Mouse (Mus musculus): Measurements from ENCODE around the gene Hoxa2. TPM values are rescaled to one million over a fixed set of nuclear protein-coding genes. Genes with fewer than 3 reads are reported as not detected.

Hoxa2 gene
- total RNA-seq (2014; rRNA removed) (1.6 and 3.0 TPM in 2 replicates), polyA plus RNA-seq (2015; fragmentation: Nextera tagmentation; extraction: Ambion mirVana) (not detected in 2 replicates)

DNA sequence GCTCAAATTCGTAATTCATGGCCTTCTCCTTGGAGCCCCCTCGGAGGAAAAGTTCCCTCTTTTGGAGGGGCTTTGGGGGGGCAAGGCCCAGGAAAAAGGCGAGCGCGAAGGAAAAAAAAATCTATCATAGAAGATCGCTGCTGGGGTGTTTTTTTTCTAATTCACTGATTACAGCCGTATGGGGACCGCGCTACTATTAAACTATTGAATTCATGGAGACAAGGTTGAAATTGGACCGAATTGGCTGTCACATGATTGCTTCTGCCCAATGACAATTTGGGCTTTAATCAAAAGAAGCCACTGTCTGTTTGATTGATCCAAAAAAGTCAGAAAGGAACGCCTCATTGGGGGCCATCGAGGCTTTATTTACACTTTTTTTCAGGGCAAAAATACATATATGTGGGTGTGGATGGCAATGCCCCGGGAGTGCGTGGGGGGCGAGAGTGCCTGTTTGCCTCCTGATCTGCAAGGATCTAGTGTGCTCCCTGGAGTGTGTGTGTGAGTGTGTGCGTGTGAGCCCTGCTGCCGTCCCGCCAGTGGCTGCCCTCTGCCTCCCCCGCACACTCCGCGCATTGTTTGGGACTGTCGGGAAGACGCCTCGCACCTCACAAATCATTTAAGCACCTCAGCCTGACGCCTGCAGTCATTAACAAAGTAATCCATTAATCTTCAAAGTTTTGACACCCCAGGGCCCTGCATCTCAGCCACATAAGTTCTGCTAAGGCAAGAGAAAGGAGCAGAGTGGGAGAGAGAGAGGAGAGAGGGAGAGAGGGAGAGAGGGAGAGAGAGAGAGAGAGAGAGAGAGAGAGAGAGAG, at the start of gene Hoxa2:
Gene Hoxa2 (minus strand): TSS at position 206 of the 815 bp plus-strand sequence.
- no peak for TF ChIP-seq CTCF (IDR thresholded peaks at IDR 0.05)
- Histone ChIP-seq H3K9me3 (ENCODE audit: low read length) (no peaks in the 10 kb centered on the region), H3K9ac (replicated peaks; ENCODE audit: low read length, poor library complexity, severe bottlenecking) (no peak within 1 kb of the TSS), H3K27me3 (ENCODE audit: insufficient read depth, low read length) (peaks cover 73% of the 10 kb centered on the region), H3K27ac (ENCODE audit: low read depth, low read length) (no peak within 1 kb of the TSS), H3K4me3 (ENCODE audit: low read depth, low read length) (peak within 1 kb of the TSS; percentile 13; the same call in 1 of the 2 replicates), H3K4me2 (ENCODE audit: low read depth, low read length, poor library complexity, severe bottlenecking) (no peak within 1 kb of the TSS), H3K36me3 (ENCODE audit: insufficient read depth, low read length) (no peaks in the 10 kb centered on the region), H3K4me1 (ENCODE audit: insufficient read depth, low read length) (no peaks in the 10 kb centered on the region)
- DNase-seq (ENCODE audit: low spot score) (peak; percentile 85), ATAC-seq (ENCODE audit: low FRiP score) (no peak)
- under 1% methylated on average over 25 of the region's 25 CpGs for WGBS

DNA sequence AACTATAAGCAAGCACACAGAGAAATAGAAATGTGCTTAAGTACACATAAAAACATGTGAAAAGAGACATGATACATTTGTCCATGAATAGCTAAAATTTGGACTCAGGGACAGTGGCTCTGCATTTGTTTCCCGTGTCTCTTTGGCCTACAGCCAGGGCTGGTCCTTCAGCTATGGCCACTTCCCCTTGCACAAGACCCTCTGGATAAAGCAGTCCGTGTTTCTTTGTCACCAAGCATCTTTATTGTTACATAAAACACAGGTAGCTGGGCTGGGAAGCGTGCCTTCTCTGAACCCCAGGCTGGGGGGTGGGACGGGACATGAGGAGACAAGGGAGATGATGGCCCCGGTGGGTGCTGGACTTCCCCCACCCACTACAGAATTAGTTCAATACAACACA, 49.6 kb upstream of the Hoxa2 start:
- no peak overlapping the region for H3K4me2 ChIP-seq (ENCODE audit: low read depth, low read length, poor library complexity, severe bottlenecking)
- H3K27ac ChIP-seq (ENCODE audit: low read depth, low read length), result no peak overlapping the region
- H3K9ac ChIP-seq (replicated peaks; ENCODE audit: low read length, poor library complexity, severe bottlenecking), result no peak overlapping the region

DNA sequence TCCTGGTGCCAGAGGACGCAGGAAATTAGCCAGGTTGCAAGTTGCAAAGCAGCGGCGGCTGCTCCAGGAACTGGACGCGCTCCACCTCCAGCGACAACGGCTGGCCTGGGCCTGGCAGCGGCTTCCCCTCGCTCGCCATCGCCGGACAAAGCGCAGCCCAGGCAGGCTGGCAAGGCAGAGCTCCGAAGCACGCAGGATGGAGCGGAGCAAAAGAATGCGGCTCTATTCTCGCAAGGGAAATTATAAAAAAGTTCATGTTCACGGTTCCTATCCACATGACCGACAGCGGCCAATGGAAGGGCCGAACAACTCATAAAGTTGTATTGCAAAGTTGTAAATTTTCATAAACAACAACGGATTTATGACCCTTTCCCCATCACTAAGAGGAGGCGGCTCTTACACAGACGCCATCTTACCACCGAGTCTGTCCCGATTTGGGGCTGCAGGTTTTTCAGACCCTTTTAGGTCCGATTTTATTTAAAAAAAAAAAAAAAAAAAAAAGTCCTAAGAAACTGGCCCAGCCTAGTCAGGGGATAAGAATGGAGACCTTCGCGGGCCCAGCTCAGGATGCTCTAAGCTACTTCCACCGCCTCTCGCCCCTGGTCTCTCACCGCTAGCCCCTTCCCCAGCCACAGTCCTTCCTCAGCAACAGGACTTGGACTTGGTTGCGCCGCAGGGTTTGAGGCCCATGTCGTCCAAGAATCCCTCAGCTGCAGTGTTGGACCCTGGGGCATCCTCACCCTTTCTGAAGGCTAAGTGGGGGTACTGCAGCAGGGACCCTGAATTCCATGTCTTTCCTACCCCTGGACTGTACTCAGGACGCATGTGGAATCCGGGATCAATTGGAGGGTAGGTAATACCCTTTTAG, 48.7 kb upstream of the Hoxa2 start, which contains the start of the genes Hoxa3 and Gm28308:
Gene Hoxa3 (minus strand): TSS at position 218 of the 868 bp plus-strand sequence.
Gene Gm28308 (minus strand): TSS at position 221 of the 868 bp plus-strand sequence.
- Histone ChIP-seq H3K27ac (ENCODE audit: low read depth, low read length) (no peak within 1 kb of the TSS), H3K9me3 (ENCODE audit: low read length) (no peaks in the 10 kb centered on the region), H3K4me1 (ENCODE audit: insufficient read depth, low read length) (no peaks in the 10 kb centered on the region), H3K4me3 (ENCODE audit: low read depth, low read length) (no peak within 1 kb of the TSS), H3K36me3 (ENCODE audit: insufficient read depth, low read length) (no peaks in the 10 kb centered on the region), H3K27me3 (ENCODE audit: insufficient read depth, low read length) (peaks cover 97% of the 10 kb centered on the region), H3K9ac (replicated peaks; ENCODE audit: low read length, poor library complexity, severe bottlenecking) (no peak within 1 kb of the TSS), H3K4me2 (ENCODE audit: low read depth, low read length, poor library complexity, severe bottlenecking) (no peak within 1 kb of the TSS)
- ATAC-seq (ENCODE audit: low FRiP score), result no peak
- DNase-seq (ENCODE audit: low spot score), result no peak
- WGBS, result 3% methylated on average over 38 of the region's 38 CpGs
- no peak for TF ChIP-seq CTCF (IDR thresholded peaks at IDR 0.05)

More for the DNA sequence above, 49.6 kb upstream of the Hoxa2 start:
- no peak for ATAC-seq (ENCODE audit: low FRiP score)
- TF ChIP-seq CTCF (IDR thresholded peaks at IDR 0.05), result no peak
- no peak for DNase-seq (ENCODE audit: low spot score)
- 15% methylated on average over 5 of the region's 5 CpGs for WGBS
- peaks cover 97% of the 10 kb centered on the region for H3K27me3 ChIP-seq (ENCODE audit: insufficient read depth, low read length)
- no peak overlapping the region for H3K4me3 ChIP-seq (ENCODE audit: low read depth, low read length)
- no peaks in the 10 kb centered on the region for H3K9me3 ChIP-seq (ENCODE audit: low read length)
- H3K36me3 ChIP-seq (ENCODE audit: insufficient read depth, low read length), result no peaks in the 10 kb centered on the region
- no peaks in the 10 kb centered on the region for H3K4me1 ChIP-seq (ENCODE audit: insufficient read depth, low read length)

DNA sequence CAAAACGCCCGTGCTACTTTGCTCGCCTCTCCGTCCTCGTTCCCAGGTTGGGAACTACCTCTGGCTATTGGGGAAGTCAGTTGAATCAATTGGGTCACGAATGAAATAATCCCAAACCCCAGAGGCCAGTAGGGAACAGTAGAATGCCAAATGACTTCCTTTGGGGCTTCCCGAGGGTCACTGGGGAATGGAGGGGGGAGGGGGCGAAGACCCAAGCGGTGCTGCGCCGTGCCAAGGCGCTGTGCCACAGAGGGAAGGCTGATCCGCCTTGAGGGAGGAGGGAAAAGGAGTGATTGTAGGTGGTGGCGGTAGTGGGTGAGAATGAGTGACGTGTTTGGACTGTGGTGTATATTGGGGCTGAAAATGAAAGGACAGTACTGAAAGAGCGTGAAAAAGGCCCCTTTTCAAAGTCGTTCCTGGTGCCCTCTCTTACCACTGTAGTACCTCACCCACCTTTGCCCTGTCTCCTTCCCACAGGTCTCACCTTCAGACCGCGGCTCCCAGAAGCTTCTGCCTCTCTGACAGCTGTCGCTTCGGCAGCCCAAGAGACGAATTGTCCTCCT, 48.0 kb upstream of the Hoxa2 start:
- Histone ChIP-seq H3K9ac (replicated peaks; ENCODE audit: low read length, poor library complexity, severe bottlenecking) (no peak overlapping the region), H3K4me1 (ENCODE audit: insufficient read depth, low read length) (no peaks in the 10 kb centered on the region), H3K4me2 (ENCODE audit: low read depth, low read length, poor library complexity, severe bottlenecking) (no peak overlapping the region), H3K4me3 (ENCODE audit: low read depth, low read length) (no peak overlapping the region), H3K27me3 (ENCODE audit: insufficient read depth, low read length) (peaks cover 96% of the 10 kb centered on the region), H3K36me3 (ENCODE audit: insufficient read depth, low read length) (no peaks in the 10 kb centered on the region), H3K9me3 (ENCODE audit: low read length) (no peaks in the 10 kb centered on the region), H3K27ac (ENCODE audit: low read depth, low read length) (no peak overlapping the region)
- ATAC-seq (ENCODE audit: low FRiP score) (no peak), DNase-seq (ENCODE audit: low spot score) (no peak)
- TF ChIP-seq CTCF (IDR thresholded peaks at IDR 0.05), result no peak
- WGBS, result under 1% methylated on average over 22 of the region's 22 CpGs

DNA sequence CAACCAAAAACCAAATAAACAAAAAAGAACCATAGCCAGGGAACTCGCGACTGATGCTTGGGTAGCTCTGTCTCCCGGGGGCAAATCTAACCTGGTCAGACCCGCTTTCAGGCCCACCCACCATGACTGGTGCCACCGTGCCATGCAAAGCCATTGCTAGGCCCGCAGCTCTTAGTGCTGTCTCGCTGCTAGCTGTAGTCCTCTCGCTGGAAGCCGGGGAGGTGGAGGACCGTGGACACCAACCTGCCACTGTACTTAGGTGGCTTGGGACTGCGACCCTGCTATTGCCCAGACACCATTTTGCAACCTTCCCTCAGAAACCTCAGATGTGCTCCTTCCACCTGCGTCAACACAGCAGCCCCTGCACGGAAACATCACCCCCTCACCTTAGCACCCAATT, 47.3 kb upstream of the Hoxa2 start:
- Histone ChIP-seq H3K9me3 (ENCODE audit: low read length) (no peaks in the 10 kb centered on the region), H3K4me1 (ENCODE audit: insufficient read depth, low read length) (no peaks in the 10 kb centered on the region), H3K9ac (replicated peaks; ENCODE audit: low read length, poor library complexity, severe bottlenecking) (no peak overlapping the region), H3K27ac (ENCODE audit: low read depth, low read length) (no peak overlapping the region), H3K27me3 (ENCODE audit: insufficient read depth, low read length) (peaks cover 96% of the 10 kb centered on the region), H3K4me3 (ENCODE audit: low read depth, low read length) (no peak overlapping the region), H3K4me2 (ENCODE audit: low read depth, low read length, poor library complexity, severe bottlenecking) (no peak overlapping the region), H3K36me3 (ENCODE audit: insufficient read depth, low read length) (no peaks in the 10 kb centered on the region)
- TF ChIP-seq CTCF (IDR thresholded peaks at IDR 0.05), result no peak
- ATAC-seq (ENCODE audit: low FRiP score), result no peak
- DNase-seq (ENCODE audit: low spot score), result no peak
- 6% methylated on average over 13 of the region's 13 CpGs for WGBS

All from midbrain, postnatal 0 days (tissue).